Comparison of ENCODE assay signal across 8 mouse cellular contexts in the genomic region with DNA sequence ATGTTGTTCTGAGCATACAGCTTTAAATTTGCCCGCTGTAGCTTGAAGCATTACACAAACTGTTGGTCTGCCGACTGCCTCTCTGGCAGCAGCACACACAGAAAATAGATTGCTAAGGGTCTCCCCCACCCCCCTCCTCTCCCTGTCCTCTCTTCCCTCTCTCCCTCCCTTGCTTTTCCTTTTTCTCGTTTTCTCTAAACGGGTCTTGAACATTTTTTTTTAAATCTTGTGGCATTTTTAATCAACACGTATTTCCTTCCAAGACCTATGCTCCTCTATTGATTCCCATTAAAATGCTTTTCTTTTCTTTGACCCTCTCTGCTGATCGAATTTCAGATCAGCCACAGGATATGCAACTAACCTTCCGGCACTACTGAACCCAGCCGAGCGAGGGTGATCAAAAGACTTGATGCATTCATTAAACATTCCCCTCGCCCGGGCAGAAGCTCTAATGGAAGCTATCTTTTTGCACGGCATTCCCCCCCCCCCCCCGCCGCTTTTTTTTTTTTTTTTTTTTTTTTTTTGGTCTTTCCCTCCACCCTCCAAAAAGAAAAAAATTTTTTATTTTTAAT.
DNase-seq lines count a peak whose midpoint lies in the region; ATAC-seq and TF ChIP-seq lines count a peak whose summit lies in the region.

No protein-coding gene starts in this region.

- H3K27ac ChIP-seq in spleen, adult 2 months (ENCODE audit: insufficient read depth, low read length), result no peak overlapping the region
- peak overlapping the region; percentile 97 for H3K27ac ChIP-seq in forebrain, postnatal 0 days (ENCODE audit: low read depth, low read length)
- peak overlapping the region; percentile 99 for H3K27ac ChIP-seq in intestine, embryonic 14.5 days (ENCODE audit: low read depth)
- peak overlapping the region; percentile 97 for H3K27ac ChIP-seq in limb, embryonic 10.5 days
- H3K27ac ChIP-seq in midbrain, embryonic 13.5 days, result peak overlapping the region; percentile 98

- peak overlapping the region; percentile 74 for H3K4me2 ChIP-seq in forebrain, postnatal 0 days (ENCODE audit: low read depth)
- H3K4me2 ChIP-seq in intestine, embryonic 14.5 days (ENCODE audit: low read length), result peak overlapping the region; percentile 77
- H3K4me2 ChIP-seq in midbrain, embryonic 13.5 days (replicated peaks), result peak overlapping the region; percentile 71

- no peaks in the 10 kb centered on the region for H3K27me3 ChIP-seq in spleen, adult 2 months (ENCODE audit: control insufficient read depth, insufficient read depth, low read length)
- no peaks in the 10 kb centered on the region for H3K27me3 ChIP-seq in forebrain, postnatal 0 days (ENCODE audit: insufficient read depth, low read length)
- no peaks in the 10 kb centered on the region for H3K27me3 ChIP-seq in intestine, embryonic 14.5 days (replicated peaks; ENCODE audit: control insufficient read depth, insufficient read depth, low read length)
- no peaks in the 10 kb centered on the region for H3K27me3 ChIP-seq in limb, embryonic 10.5 days (ENCODE audit: low read depth, poor library complexity, severe bottlenecking)
- H3K27me3 ChIP-seq in midbrain, embryonic 13.5 days, result 0 out of 2 replicates have a peak, but pooled peaks cover 3% of the 10 kb centered on the region

- no peak for TF ChIP-seq CTCF in spleen, adult 2 months (IDR thresholded peaks at IDR 0.05; ENCODE audit: extremely low read depth, insufficient read depth, insufficient read length, insufficient replicate concordance)
- TF ChIP-seq CTCF in forebrain, postnatal 0 days (IDR thresholded peaks at IDR 0.05; ENCODE audit: low read depth), result no peak

- TF ChIP-seq POLR2A in spleen, adult 2 months (IDR thresholded peaks at IDR 0.05; ENCODE audit: low read depth, low read length), result no peak

- H3K36me3 ChIP-seq in spleen, adult 2 months (ENCODE audit: control insufficient read depth, insufficient read depth, low read length), result no peaks in the 10 kb centered on the region
- H3K36me3 ChIP-seq in forebrain, postnatal 0 days (ENCODE audit: insufficient read depth), result no peaks in the 10 kb centered on the region
- H3K36me3 ChIP-seq in intestine, embryonic 14.5 days (ENCODE audit: control insufficient read depth, insufficient read depth, low read length), result no peaks in the 10 kb centered on the region
- H3K36me3 ChIP-seq in limb, embryonic 10.5 days, result no peaks in the 10 kb centered on the region
- H3K36me3 ChIP-seq in midbrain, embryonic 13.5 days, result no peaks in the 10 kb centered on the region

- 1% methylated on average over 14 of the region's 14 CpGs for WGBS in spleen, adult 2 months
- 2% methylated on average over 12 of the region's 14 CpGs for WGBS in forebrain, postnatal 0 days
- 0% methylated on average over 14 of the region's 14 CpGs for WGBS in intestine, embryonic 14.5 days
- WGBS in limb, embryonic 10.5 days, result under 1% methylated on average over 12 of the region's 14 CpGs
- 0% methylated on average over 14 of the region's 14 CpGs for WGBS in midbrain, embryonic 13.5 days

- ATAC-seq in forebrain, postnatal 0 days, result peak; percentile 52
- no peak; the same call in 1 of the 2 replicates for ATAC-seq in intestine, embryonic 14.5 days (replicated peaks; ENCODE audit: low FRiP score, low TSS enrichment, low read depth)
- ATAC-seq in midbrain, embryonic 13.5 days, result peak; percentile 71

- H3K9me3 ChIP-seq in forebrain, postnatal 0 days (ENCODE audit: low read length), result no peaks in the 10 kb centered on the region
- no peaks in the 10 kb centered on the region for H3K9me3 ChIP-seq in intestine, embryonic 14.5 days (ENCODE audit: control insufficient read depth, low read length)
- H3K9me3 ChIP-seq in limb, embryonic 10.5 days (replicated peaks), result no peaks in the 10 kb centered on the region
- H3K9me3 ChIP-seq in midbrain, embryonic 13.5 days, result no peaks in the 10 kb centered on the region

- H3K4me1 ChIP-seq in spleen, adult 2 months (ENCODE audit: control insufficient read depth, insufficient read depth, insufficient read length), result no peaks in the 10 kb centered on the region; the same call in 1 of the 2 replicates
- 0 out of 2 replicates have a peak, but pooled peaks cover 8% of the 10 kb centered on the region for H3K4me1 ChIP-seq in forebrain, postnatal 0 days (ENCODE audit: insufficient read depth)
- H3K4me1 ChIP-seq in intestine, embryonic 14.5 days (replicated peaks; ENCODE audit: control insufficient read depth, insufficient read depth, low read length), result no peaks in the 10 kb centered on the region
- H3K4me1 ChIP-seq in limb, embryonic 10.5 days, result peaks cover 8% of the 10 kb centered on the region
- peaks cover 16% of the 10 kb centered on the region for H3K4me1 ChIP-seq in midbrain, embryonic 13.5 days (replicated peaks)

- peak overlapping the region; percentile 81 for H3K9ac ChIP-seq in forebrain, postnatal 0 days
- peak overlapping the region; percentile 88 for H3K9ac ChIP-seq in intestine, embryonic 14.5 days (ENCODE audit: low read length)
- H3K9ac ChIP-seq in midbrain, embryonic 13.5 days (replicated peaks), result peak overlapping the region; percentile 41; the same call in 1 of the 2 replicates

- H3K4me3 ChIP-seq in spleen, adult 2 months (ENCODE audit: extremely low read depth, insufficient read depth, insufficient read length), result peak overlapping the region; percentile 52; the same call in 1 of the 2 replicates
- peak overlapping the region; percentile 60 for H3K4me3 ChIP-seq in forebrain, postnatal 0 days (ENCODE audit: low read depth, low read length)
- H3K4me3 ChIP-seq in intestine, embryonic 14.5 days (ENCODE audit: low read depth, low read length), result peak overlapping the region; percentile 50
- peak overlapping the region; percentile 64 for H3K4me3 ChIP-seq in limb, embryonic 10.5 days
- peak overlapping the region; percentile 43 for H3K4me3 ChIP-seq in midbrain, embryonic 13.5 days (replicated peaks)

- peak in 1 of 2 experiments; percentile 13 for DNase-seq in spleen, adult 2 months (ENCODE audit: low read depth in 1 of 2, low spot score in 2 of 2)
- no peak for DNase-seq in spleen, adult 12 weeks (ENCODE audit: low spot score)
- peak; percentile 64 for DNase-seq in cerebellum, adult 11-12 months
- DNase-seq in forebrain, postnatal 0 days, result peak; percentile 81
- DNase-seq in intestine, embryonic 14.5 days (ENCODE audit: low spot score), result peak; percentile 73
- DNase-seq in limb, embryonic 10.5 days (ENCODE audit: low spot score), result peak; percentile 54
- DNase-seq in testis, postnatal 10 days (ENCODE audit: low spot score), result peak; percentile 53
